Mouse (Mus musculus) left cerebral cortex, postnatal 14 days (tissue): ENCODE data around the gene Cgnl1. TPM values are rescaled to one million over a fixed set of nuclear protein-coding genes. Genes with fewer than 3 reads are reported as not detected.

ENCODE experiments used
- DNase-seq, 2 experiments: peaks; one replicate each; pipeline ENCODE4 v3.0.0; 2021 to 2022; ENCODE audit warnings: low spot score in 2 of 2, mixed read lengths in 1 of 2
- intact Hi-C: fragments of 180-260 bp; cut with DNase I; formaldehyde crosslinking; loops from one replicate; pipeline ENCODE4 v1.15.1; 2025
- total RNA-seq, 2 experiments: library from RNA; stranded (reverse); gene quantifications; 2 replicates each; pipeline ENCODE4 v1.2.3; 2021

Gene Cgnl1
- total RNA-seq, 2 experiments from 2014 or later = 12.1 to 12.8 TPM

- intact Hi-C loops = no loop called here
- DNase-seq = no peak
Measured at GRCm38 (mm10) chr9:71733559-71733958, 37.8 kb downstream of the Cgnl1 start.

GRCm38 (mm10) chr9:71728822-71729311, 42.5 kb downstream of the Cgnl1 start:
- intact Hi-C loops = no loop called here
- peak in 1 of 2 experiments; percentile 13 for DNase-seq

GRCm38 (mm10) chr9:71727233-71727632, 44.2 kb downstream of the Cgnl1 start:
- intact Hi-C loops = no loop called here
- DNase-seq = no peak

- intact Hi-C loops = no loop called here
Measured at GRCm38 (mm10) chr9:71726121-71726520, 45.3 kb downstream of the Cgnl1 start.

GRCm38 (mm10) chr9:71722366-71722765, 49.0 kb downstream of the Cgnl1 start:
- no peak for DNase-seq
- intact Hi-C loops = no loop called here

More at GRCm38 (mm10) chr9:71726121-71726520, 45.3 kb downstream of the Cgnl1 start:
- DNase-seq = no peak

- intact Hi-C loops = no loop called here
- DNase-seq = no peak
Measured at GRCm38 (mm10) chr9:71716995-71717394, 54.4 kb downstream of the Cgnl1 start.

- intact Hi-C loops = no loop called here
- no peak for DNase-seq
Measured at GRCm38 (mm10) chr9:71710776-71711175, 60.6 kb downstream of the Cgnl1 start.

- DNase-seq = no peak
- intact Hi-C loops = no loop called here
Measured at GRCm38 (mm10) chr9:71709199-71709598, 62.2 kb downstream of the Cgnl1 start.

GRCm38 (mm10) chr9:71707989-71708388, 63.4 kb downstream of the Cgnl1 start:
- no peak for DNase-seq
- intact Hi-C loops = no loop called here

- DNase-seq = no peak
Measured at GRCm38 (mm10) chr9:71704332-71705014, 66.9 kb downstream of the Cgnl1 start.

GRCm38 (mm10) chr9:71699087-71699486, 72.3 kb downstream of the Cgnl1 start:
- DNase-seq = no peak
- intact Hi-C loops = no loop called here

More at GRCm38 (mm10) chr9:71704332-71705014, 66.9 kb downstream of the Cgnl1 start:
- intact Hi-C loops = no loop called here

- intact Hi-C loops = no loop called here
- no peak for DNase-seq
Measured at GRCm38 (mm10) chr9:71698116-71698515, 73.3 kb downstream of the Cgnl1 start.

GRCm38 (mm10) chr9:71697189-71697588, 74.2 kb downstream of the Cgnl1 start:
- intact Hi-C loops = no loop called here
- no peak for DNase-seq

GRCm38 (mm10) chr9:71696762-71697161, 74.6 kb downstream of the Cgnl1 start:
- DNase-seq = no peak
- intact Hi-C loops = no loop called here

GRCm38 (mm10) chr9:71695133-71695532, 76.3 kb downstream of the Cgnl1 start:
- DNase-seq = no peak
- intact Hi-C loops = no loop called here

GRCm38 (mm10) chr9:71694223-71694622, 77.2 kb downstream of the Cgnl1 start:
- intact Hi-C loops = no loop called here
- no peak for DNase-seq

GRCm38 (mm10) chr9:71693771-71694170, 77.6 kb downstream of the Cgnl1 start:
- no peak for DNase-seq
- intact Hi-C loops = no loop called here

GRCm38 (mm10) chr9:71692165-71692564, 79.2 kb downstream of the Cgnl1 start:
- no peak for DNase-seq
- intact Hi-C loops = no loop called here

- no peak for DNase-seq
- intact Hi-C loops = no loop called here
Measured at GRCm38 (mm10) chr9:71689369-71690073, 81.9 kb downstream of the Cgnl1 start.

GRCm38 (mm10) chr9:71686463-71686862, 84.9 kb downstream of the Cgnl1 start:
- DNase-seq = no peak
- intact Hi-C loops = no loop called here

GRCm38 (mm10) chr9:71684772-71685171, 86.6 kb downstream of the Cgnl1 start:
- intact Hi-C loops = no loop called here
- DNase-seq = no peak
